Mouse (Mus musculus): ENCODE results near the gene Arhgef39.

DNA sequence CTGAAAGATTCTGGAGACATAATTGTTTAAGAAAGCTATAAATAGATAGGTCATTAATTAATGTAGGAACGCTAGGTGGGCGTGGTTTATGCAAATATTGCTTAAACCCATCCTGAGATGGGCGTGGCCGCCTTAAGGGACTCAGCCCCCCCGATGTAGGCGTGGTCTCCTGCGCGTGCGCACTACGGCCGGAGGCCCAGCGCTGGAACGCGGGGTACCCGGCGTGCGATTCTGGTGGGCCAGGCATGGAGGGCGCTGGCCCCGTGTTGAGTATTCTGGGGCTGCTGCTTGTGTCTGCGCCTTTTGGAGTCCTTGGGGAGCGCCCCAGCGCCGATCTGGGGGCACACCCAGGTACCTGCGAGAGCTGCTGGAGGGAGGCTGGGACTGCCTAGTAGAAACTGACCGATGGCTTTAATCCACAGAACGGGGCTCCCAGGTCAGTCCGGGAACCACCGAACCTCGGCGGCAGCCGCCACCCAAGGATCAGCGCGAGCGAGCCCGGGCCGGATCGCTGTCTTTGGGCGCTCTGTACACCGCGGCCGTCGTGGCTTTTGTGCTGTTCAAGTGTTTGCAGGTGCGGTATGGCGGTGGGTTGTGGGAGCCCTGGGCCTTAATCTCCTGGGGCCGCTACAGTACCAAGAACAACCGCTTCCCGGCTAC lies 6.2 kb downstream of the Arhgef39 start:
- TF ChIP-seq CTCF (IDR thresholded peaks at IDR 0.05; ENCODE audit: low read depth), result peak; percentile 35; the same call in 1 of the 2 replicates
- TF ChIP-seq EP300 (IDR thresholded peaks at IDR 0.05; ENCODE audit: low read depth), result no peak

Measured in liver, embryonic 14.5 days (tissue).